In genomic region chr7:145194455-145195161, GRCm38 (mm10) we compare ENCODE assay signal across 8 mouse cellular contexts. TPM values are rescaled to one million over a fixed set of nuclear protein-coding genes. Genes with fewer than 3 reads are reported as not detected.
A peak's percentile ranks its signal among the peaks of the same experiment; 100 is the strongest.
DNase-seq lines count a peak whose midpoint lies in the region; ATAC-seq and TF ChIP-seq lines count a peak whose summit lies in the region.

No protein-coding gene starts in this region.

- ATAC-seq in megakaryocyte, adult 5-6 weeks (ENCODE audit: poor library complexity, severe bottlenecking): no peak
- ATAC-seq in kidney, embryonic 16.5 days (ENCODE audit: low FRiP score, low TSS enrichment): peak; percentile 17; the same call in 1 of the 2 replicates
- peak; percentile 74 for ATAC-seq in limb, embryonic 14.5 days (ENCODE audit: low FRiP score, low read depth)
- ATAC-seq in erythroblast, adult 5-6 weeks (replicated peaks; ENCODE audit: low FRiP score, poor library complexity, severe bottlenecking): no peak

- no peaks in the 10 kb centered on the region for H3K9me3 ChIP-seq in megakaryocyte, embryonic 14.5 days
- H3K9me3 ChIP-seq in kidney, embryonic 16.5 days (ENCODE audit: low read length): no peaks in the 10 kb centered on the region
- no peaks in the 10 kb centered on the region for H3K9me3 ChIP-seq in limb, embryonic 14.5 days (ENCODE audit: control insufficient read depth, low read length)

- H3K9ac ChIP-seq in kidney, embryonic 16.5 days (replicated peaks; ENCODE audit: low read length): peak overlapping the region; percentile 31; the same call in 1 of the 2 replicates
- H3K9ac ChIP-seq in limb, embryonic 14.5 days (ENCODE audit: low read depth, low read length, severe bottlenecking): no peak overlapping the region

- no peak for TF ChIP-seq POLR2A in brain, embryonic 14.5 days (IDR thresholded peaks at IDR 0.05; ENCODE audit: borderline replicate concordance, extremely low read depth, insufficient read depth, insufficient read length, poor library complexity, severe bottlenecking)
- no peak for TF ChIP-seq POLR2A in limb, embryonic 14.5 days (IDR thresholded peaks at IDR 0.05; ENCODE audit: borderline replicate concordance, extremely low read depth, insufficient read depth, insufficient read length)

- peak overlapping the region; percentile 20; the same call in 1 of the 2 replicates for H3K27ac ChIP-seq in kidney, embryonic 16.5 days (ENCODE audit: low read length)
- peak overlapping the region; percentile 58 for H3K27ac ChIP-seq in limb, embryonic 14.5 days (replicated peaks; ENCODE audit: low read depth, low read length)

- H3K4me2 ChIP-seq in kidney, embryonic 16.5 days (replicated peaks; ENCODE audit: low read depth, low read length): no peak overlapping the region
- H3K4me2 ChIP-seq in limb, embryonic 14.5 days (replicated peaks; ENCODE audit: low read depth, low read length, severe bottlenecking): no peak overlapping the region

- H3K4me3 ChIP-seq in megakaryocyte, embryonic 14.5 days (replicated peaks): peak overlapping the region; percentile 59
- no peak overlapping the region for H3K4me3 ChIP-seq in kidney, embryonic 16.5 days (ENCODE audit: low read length)
- no peak overlapping the region for H3K4me3 ChIP-seq in limb, embryonic 14.5 days (replicated peaks; ENCODE audit: low read length)

- H3K27me3 ChIP-seq in megakaryocyte, embryonic 14.5 days (replicated peaks): peaks cover 92% of the 10 kb centered on the region
- no peaks in the 10 kb centered on the region for H3K27me3 ChIP-seq in kidney, embryonic 16.5 days (ENCODE audit: insufficient read depth, low read length)
- no peaks in the 10 kb centered on the region for H3K27me3 ChIP-seq in limb, embryonic 14.5 days (ENCODE audit: control insufficient read depth, insufficient read depth, low read length)

- no peak for TF ChIP-seq CTCF in brain, embryonic 14.5 days (IDR thresholded peaks at IDR 0.05; ENCODE audit: borderline replicate concordance, extremely low read depth, insufficient read depth, insufficient read length)

- DNase-seq in brain, embryonic 14.5 days (ENCODE audit: low read depth): peak; percentile 89
- DNase-seq in heart, adult 9 months (ENCODE audit: low spot score in 2 of 2): peak; percentile 62 to 64
- DNase-seq in limb, embryonic 14.5 days (ENCODE audit: low spot score): peak; percentile 93
- DNase-seq in embryo, embryonic 9.5 days (ENCODE audit: extremely low spot score): no peak

- WGBS in kidney, embryonic 16.5 days: 56% methylated on average over 3 of the region's 3 CpGs
- WGBS in limb, embryonic 14.5 days: 45% methylated on average over 3 of the region's 3 CpGs

- peaks cover 81% of the 10 kb centered on the region for H3K4me1 ChIP-seq in megakaryocyte, embryonic 14.5 days
- peaks cover 28% of the 10 kb centered on the region for H3K4me1 ChIP-seq in kidney, embryonic 16.5 days (ENCODE audit: insufficient read depth, low read length)
- H3K4me1 ChIP-seq in limb, embryonic 14.5 days (ENCODE audit: control insufficient read depth, insufficient read depth, low read length): peaks cover 43% of the 10 kb centered on the region

- no peaks in the 10 kb centered on the region for H3K36me3 ChIP-seq in megakaryocyte, embryonic 14.5 days (replicated peaks; ENCODE audit: low read length)
- H3K36me3 ChIP-seq in kidney, embryonic 16.5 days (ENCODE audit: insufficient read depth, low read length): no peaks in the 10 kb centered on the region
- H3K36me3 ChIP-seq in limb, embryonic 14.5 days (ENCODE audit: control insufficient read depth, insufficient read depth, low read length): no peaks in the 10 kb centered on the region

RNA-seq across cellular contexts. Expression of gene 1810010D01Rik, which starts 13.3 kb away (rescaled TPM):
- polyA plus RNA-seq in megakaryocyte, embryonic 14.5 days (2012; ENCODE audit: insufficient read depth, low replicate concordance): 1.3 and 2.1 TPM in 2 replicates
- total RNA-seq in megakaryocyte, adult 5-6 weeks (2015): not detected in 2 replicates
- total RNA-seq in megakaryocyte, adult 5-6 weeks (2017): not detected in 2 replicates
- 1.2 and 1.6 TPM in 2 replicates for polyA plus RNA-seq in brain, embryonic 14.5 days (2012; rRNA removed)
- 0.27 and 0.30 TPM in 2 replicates for polyA plus RNA-seq in kidney, embryonic 16.5 days (2015; fragmentation: Nextera tagmentation; extraction: Ambion mirVana)
- 2.8 and 3.7 TPM in 2 replicates for polyA plus RNA-seq in limb, embryonic 14.5 days (2012; rRNA removed)
- 0.33 and 0.61 TPM in 2 replicates for polyA plus RNA-seq in limb, embryonic 14.5 days (2014; fragmentation: Nextera tagmentation; extraction: Ambion mirVana)
- total RNA-seq in erythroblast, adult 5-6 weeks (2015; ENCODE audit: low replicate concordance): not detected in 2 replicates
- total RNA-seq in erythroblast, adult 5-6 weeks (2017; ENCODE audit: low replicate concordance): not detected in 2 replicates

Comparison
In these comparisons a context has a peak if more than half of its experiments do, and no peak if none do; other contexts are left out.
1. ATAC-seq: peak in kidney, embryonic 16.5 days (single experiment) and limb, embryonic 14.5 days (single experiment); none in megakaryocyte, adult 5-6 weeks (single experiment) and erythroblast, adult 5-6 weeks (single experiment).